Mouse (Mus musculus): ENCODE data around the gene Eno3. TPM values are rescaled to one million over a fixed set of nuclear protein-coding genes. Genes with fewer than 3 reads are reported as not detected.
A peak's percentile ranks its signal among the peaks of the same experiment; 100 is the strongest.

Eno3 gene
- polyA plus RNA-seq, 1 experiment from 2014 or later: 6.0 TPM

DNA sequence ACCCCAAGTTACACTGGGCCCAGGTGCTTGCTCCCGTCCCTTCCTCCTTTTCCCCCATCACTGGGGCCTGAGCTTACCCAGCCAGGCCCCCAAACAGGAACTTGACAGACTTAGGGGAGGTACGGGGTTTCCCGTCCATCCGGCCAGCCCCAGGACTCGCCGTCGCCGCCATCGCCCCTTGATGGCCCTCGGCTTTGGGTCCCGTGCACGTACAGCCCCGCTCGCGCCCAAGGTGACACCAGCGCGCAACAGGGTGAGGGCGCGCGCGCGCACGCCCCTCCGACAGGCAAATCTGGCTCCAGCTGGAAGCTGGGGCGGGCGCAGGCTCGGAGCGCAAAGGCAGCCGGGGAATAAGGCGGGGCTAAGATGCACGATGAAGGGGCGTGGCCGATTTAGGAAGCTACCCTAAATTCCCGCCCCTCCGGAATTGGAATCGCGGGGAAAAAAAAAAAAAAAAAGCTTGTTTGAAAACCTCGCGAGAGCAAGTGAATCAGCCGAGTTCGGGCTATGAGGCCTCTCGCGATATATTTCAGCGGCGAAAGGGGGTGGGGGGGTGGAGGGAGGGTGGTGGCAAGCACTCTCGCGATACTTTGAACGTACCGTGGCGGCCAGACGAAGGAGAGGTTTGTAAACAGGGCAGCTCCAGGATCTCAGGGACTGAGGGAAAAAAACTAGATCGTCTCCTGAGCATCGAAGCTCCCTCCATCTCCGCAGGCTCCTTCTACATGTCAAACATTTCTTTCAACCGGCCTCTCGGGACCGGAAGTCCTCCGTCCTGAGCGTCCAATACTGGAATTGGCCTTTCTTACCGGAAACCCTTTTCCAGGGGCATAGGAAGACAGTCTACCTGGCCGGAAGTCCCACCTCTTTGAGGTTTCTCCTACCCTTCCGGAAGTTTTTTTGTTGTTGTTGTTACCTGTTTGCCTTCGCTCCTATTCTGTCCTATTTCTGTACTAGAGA is 10.0 kb upstream of the Eno3 start, which contains the start of the genes Rnf167 and Slc25a11:
Rnf167 (plus strand) TSS at position 545 of the 960 bp plus-strand sequence.
Slc25a11 (minus strand) TSS at position 789 of the 960 bp plus-strand sequence.
- H3K4me1 ChIP-seq (ENCODE audit: control insufficient read depth, insufficient read depth, low read length): peaks cover 25% of the 10 kb centered on the region
- peak within 1 kb of the TSS; percentile 87 for H3K9ac ChIP-seq (ENCODE audit: low read depth, low read length)
- peak; percentile 90 for ATAC-seq
- H3K4me3 ChIP-seq (ENCODE audit: low read depth, low read length): peak within 1 kb of the TSS; percentile 57
- no peaks in the 10 kb centered on the region for H3K27me3 ChIP-seq (ENCODE audit: control insufficient read depth, insufficient read depth, low read depth, low read length)
- peaks cover 26% of the 10 kb centered on the region for H3K36me3 ChIP-seq (ENCODE audit: control insufficient read depth, insufficient read depth, low read length)
- H3K27ac ChIP-seq (ENCODE audit: low read length): peak within 1 kb of the TSS; percentile 92
- WGBS: under 1% methylated on average over 62 of the region's 63 CpGs
- H3K9me3 ChIP-seq (replicated peaks; ENCODE audit: control insufficient read depth, low read length, poor library complexity, severe bottlenecking): no peaks in the 10 kb centered on the region
- H3K4me2 ChIP-seq (ENCODE audit: low read length): peak within 1 kb of the TSS; percentile 100

GRCm38 (mm10) chr11:70647716-70648420 is 9.1 kb upstream of the Eno3 start:
- peak; percentile 20 for ATAC-seq
- Histone ChIP-seq H3K9me3 (replicated peaks; ENCODE audit: control insufficient read depth, low read length, poor library complexity, severe bottlenecking) (no peaks in the 10 kb centered on the region), H3K27ac (ENCODE audit: low read length) (peak overlapping the region; percentile 92), H3K4me3 (ENCODE audit: low read depth, low read length) (peak overlapping the region; percentile 57), H3K9ac (ENCODE audit: low read depth, low read length) (peak overlapping the region; percentile 84), H3K4me1 (ENCODE audit: control insufficient read depth, insufficient read depth, low read length) (peaks cover 34% of the 10 kb centered on the region), H3K36me3 (ENCODE audit: control insufficient read depth, insufficient read depth, low read length) (peaks cover 26% of the 10 kb centered on the region), H3K4me2 (ENCODE audit: low read length) (peak overlapping the region; percentile 100), H3K27me3 (ENCODE audit: control insufficient read depth, insufficient read depth, low read depth, low read length) (no peaks in the 10 kb centered on the region)
- 4% methylated on average over 28 of the region's 28 CpGs for WGBS

DNA sequence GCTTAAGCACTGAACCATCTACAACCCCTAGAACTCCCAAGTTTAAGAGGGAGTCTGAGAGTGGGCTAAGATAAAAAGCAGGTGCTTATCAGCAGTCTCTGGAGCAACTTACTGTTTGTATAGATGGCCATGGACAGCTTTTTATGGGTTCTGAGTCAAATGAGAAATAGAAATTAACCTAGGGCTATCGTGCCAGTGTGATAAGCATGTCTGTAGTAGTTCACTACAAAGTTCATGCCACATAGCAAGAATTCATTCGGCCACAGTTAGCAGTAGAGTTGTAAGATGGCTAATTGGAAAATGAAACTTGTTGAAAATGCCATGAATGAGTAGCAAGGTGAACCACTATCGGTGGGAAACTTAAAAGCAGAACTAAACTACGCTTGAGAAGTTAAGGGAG is 8.5 kb upstream of the Eno3 start:
- H3K4me2 ChIP-seq (ENCODE audit: low read length): peak overlapping the region; percentile 100
- no peak for ATAC-seq
- H3K36me3 ChIP-seq (ENCODE audit: control insufficient read depth, insufficient read depth, low read length): peaks cover 26% of the 10 kb centered on the region
- H3K27ac ChIP-seq (ENCODE audit: low read length): no peak overlapping the region
- peaks cover 38% of the 10 kb centered on the region for H3K4me1 ChIP-seq (ENCODE audit: control insufficient read depth, insufficient read depth, low read length)
- no peak overlapping the region for H3K9ac ChIP-seq (ENCODE audit: low read depth, low read length)
- peak overlapping the region; percentile 57 for H3K4me3 ChIP-seq (ENCODE audit: low read depth, low read length)
- WGBS: 85% methylated on average over 4 of the region's 4 CpGs
- H3K9me3 ChIP-seq (replicated peaks; ENCODE audit: control insufficient read depth, low read length, poor library complexity, severe bottlenecking): no peaks in the 10 kb centered on the region
- H3K27me3 ChIP-seq (ENCODE audit: control insufficient read depth, insufficient read depth, low read depth, low read length): no peaks in the 10 kb centered on the region

- peaks cover 23% of the 10 kb centered on the region for H3K36me3 ChIP-seq (ENCODE audit: control insufficient read depth, insufficient read depth, low read length)
Observed at GRCm38 (mm10) chr11:70649185-70649734, 7.7 kb upstream of the Eno3 start.

GRCm38 (mm10) chr11:70650322-70651175 is 6.5 kb upstream of the Eno3 start:
- H3K9ac ChIP-seq (ENCODE audit: low read depth, low read length): no peak overlapping the region
- no peak overlapping the region for H3K4me2 ChIP-seq (ENCODE audit: low read length)
- no peak overlapping the region for H3K4me3 ChIP-seq (ENCODE audit: low read depth, low read length)
- H3K9me3 ChIP-seq (replicated peaks; ENCODE audit: control insufficient read depth, low read length, poor library complexity, severe bottlenecking): no peaks in the 10 kb centered on the region
- ATAC-seq: no peak
- no peak overlapping the region for H3K27ac ChIP-seq (ENCODE audit: low read length)
- no peaks in the 10 kb centered on the region for H3K27me3 ChIP-seq (ENCODE audit: control insufficient read depth, insufficient read depth, low read depth, low read length)
- H3K4me1 ChIP-seq (ENCODE audit: control insufficient read depth, insufficient read depth, low read length): peaks cover 38% of the 10 kb centered on the region
- H3K36me3 ChIP-seq (ENCODE audit: control insufficient read depth, insufficient read depth, low read length): peaks cover 14% of the 10 kb centered on the region
- WGBS: 84% methylated on average over 12 of the region's 12 CpGs

More at GRCm38 (mm10) chr11:70649185-70649734, 7.7 kb upstream of the Eno3 start:
- no peak for ATAC-seq
- 85% methylated on average over 8 of the region's 8 CpGs for WGBS
- Histone ChIP-seq H3K9ac (ENCODE audit: low read depth, low read length) (no peak overlapping the region), H3K27me3 (ENCODE audit: control insufficient read depth, insufficient read depth, low read depth, low read length) (no peaks in the 10 kb centered on the region), H3K9me3 (replicated peaks; ENCODE audit: control insufficient read depth, low read length, poor library complexity, severe bottlenecking) (no peaks in the 10 kb centered on the region), H3K4me3 (ENCODE audit: low read depth, low read length) (no peak overlapping the region), H3K4me1 (ENCODE audit: control insufficient read depth, insufficient read depth, low read length) (peaks cover 38% of the 10 kb centered on the region), H3K4me2 (ENCODE audit: low read length) (no peak overlapping the region), H3K27ac (ENCODE audit: low read length) (no peak overlapping the region)

GRCm38 (mm10) chr11:70651391-70651790 is 5.6 kb upstream of the Eno3 start:
- Histone ChIP-seq H3K4me3 (ENCODE audit: low read depth, low read length) (no peak overlapping the region), H3K27ac (ENCODE audit: low read length) (no peak overlapping the region), H3K9me3 (replicated peaks; ENCODE audit: control insufficient read depth, low read length, poor library complexity, severe bottlenecking) (no peaks in the 10 kb centered on the region), H3K27me3 (ENCODE audit: control insufficient read depth, insufficient read depth, low read depth, low read length) (no peaks in the 10 kb centered on the region), H3K9ac (ENCODE audit: low read depth, low read length) (no peak overlapping the region), H3K4me1 (ENCODE audit: control insufficient read depth, insufficient read depth, low read length) (peaks cover 36% of the 10 kb centered on the region), H3K4me2 (ENCODE audit: low read length) (no peak overlapping the region), H3K36me3 (ENCODE audit: control insufficient read depth, insufficient read depth, low read length) (peaks cover 14% of the 10 kb centered on the region)
- WGBS: 80% methylated on average over 2 of the region's 2 CpGs
- no peak for ATAC-seq

GRCm38 (mm10) chr11:70652029-70652883 is 4.7 kb upstream of the Eno3 start:
- Histone ChIP-seq H3K4me1 (ENCODE audit: control insufficient read depth, insufficient read depth, low read length) (peaks cover 40% of the 10 kb centered on the region), H3K4me3 (ENCODE audit: low read depth, low read length) (peak overlapping the region; percentile 95), H3K4me2 (ENCODE audit: low read length) (peak overlapping the region; percentile 83), H3K9me3 (replicated peaks; ENCODE audit: control insufficient read depth, low read length, poor library complexity, severe bottlenecking) (no peaks in the 10 kb centered on the region), H3K9ac (ENCODE audit: low read depth, low read length) (no peak overlapping the region; the same call in 1 of the 2 replicates), H3K36me3 (ENCODE audit: control insufficient read depth, insufficient read depth, low read length) (peaks cover 14% of the 10 kb centered on the region), H3K27ac (ENCODE audit: low read length) (no peak overlapping the region), H3K27me3 (ENCODE audit: control insufficient read depth, insufficient read depth, low read depth, low read length) (no peaks in the 10 kb centered on the region)
- 76% methylated on average over 12 of the region's 12 CpGs for WGBS
- ATAC-seq: no peak
